Mouse (Mus musculus): ENCODE data around the gene Gm853. TPM values are rescaled to one million over a fixed set of nuclear protein-coding genes. Genes with fewer than 3 reads are reported as not detected.

Gm853 gene
- polyA plus RNA-seq, 1 experiment from 2014 or later: not detected

- ATAC-seq (ENCODE audit: low read depth): no peak
- peak overlapping the region; percentile 69 for H3K9ac ChIP-seq (ENCODE audit: low read length)
- no peaks in the 10 kb centered on the region for H3K9me3 ChIP-seq (ENCODE audit: control insufficient read depth, low read length)
- H3K4me2 ChIP-seq (ENCODE audit: low read depth, low read length): peak overlapping the region; percentile 64
- H3K4me1 ChIP-seq (replicated peaks; ENCODE audit: control insufficient read depth, insufficient read depth, low read length): peaks cover 70% of the 10 kb centered on the region
- peak overlapping the region; percentile 91 for H3K27ac ChIP-seq (ENCODE audit: low read length)
- no peaks in the 10 kb centered on the region for H3K36me3 ChIP-seq (ENCODE audit: control insufficient read depth, insufficient read depth, low read length)
- H3K4me3 ChIP-seq (ENCODE audit: low read length): peak overlapping the region; percentile 50
- 22% methylated on average over 18 of the region's 19 CpGs for WGBS
- no peaks in the 10 kb centered on the region for H3K27me3 ChIP-seq (ENCODE audit: control insufficient read depth, insufficient read depth, low read depth, low read length)
Observed at GRCm38 (mm10) chr4:130173911-130174311, 48.3 kb downstream of the Gm853 start.

- H3K9ac ChIP-seq (ENCODE audit: low read length): peak overlapping the region; percentile 69
- no peaks in the 10 kb centered on the region for H3K9me3 ChIP-seq (ENCODE audit: control insufficient read depth, low read length)
- H3K27me3 ChIP-seq (ENCODE audit: control insufficient read depth, insufficient read depth, low read depth, low read length): no peaks in the 10 kb centered on the region
- H3K4me2 ChIP-seq (ENCODE audit: low read depth, low read length): peak overlapping the region; percentile 64
- WGBS: 56% methylated on average over 11 of the region's 11 CpGs
- H3K27ac ChIP-seq (ENCODE audit: low read length): peak overlapping the region; percentile 91
- H3K36me3 ChIP-seq (ENCODE audit: control insufficient read depth, insufficient read depth, low read length): no peaks in the 10 kb centered on the region
- H3K4me1 ChIP-seq (replicated peaks; ENCODE audit: control insufficient read depth, insufficient read depth, low read length): peaks cover 76% of the 10 kb centered on the region
- no peak for ATAC-seq (ENCODE audit: low read depth)
- H3K4me3 ChIP-seq (ENCODE audit: low read length): peak overlapping the region; percentile 50
Observed at GRCm38 (mm10) chr4:130173060-130173822, 49.0 kb downstream of the Gm853 start.

GRCm38 (mm10) chr4:130171951-130172765, 50.0 kb downstream of the Gm853 start:
- Histone ChIP-seq H3K36me3 (ENCODE audit: control insufficient read depth, insufficient read depth, low read length) (no peaks in the 10 kb centered on the region), H3K9me3 (ENCODE audit: control insufficient read depth, low read length) (no peaks in the 10 kb centered on the region), H3K4me1 (replicated peaks; ENCODE audit: control insufficient read depth, insufficient read depth, low read length) (peaks cover 79% of the 10 kb centered on the region), H3K4me2 (ENCODE audit: low read depth, low read length) (peak overlapping the region; percentile 43), H3K9ac (ENCODE audit: low read length) (peak overlapping the region; percentile 57), H3K4me3 (ENCODE audit: low read length) (peak overlapping the region; percentile 24), H3K27ac (ENCODE audit: low read length) (peak overlapping the region; percentile 91), H3K27me3 (ENCODE audit: control insufficient read depth, insufficient read depth, low read depth, low read length) (no peaks in the 10 kb centered on the region)
- ATAC-seq (ENCODE audit: low read depth): peak; percentile 14; the same call in 1 of the 2 replicates
- 21% methylated on average over 11 of the region's 11 CpGs for WGBS

- H3K27ac ChIP-seq (ENCODE audit: low read length): no peak overlapping the region
Observed at GRCm38 (mm10) chr4:130170362-130170761, 51.8 kb downstream of the Gm853 start.

GRCm38 (mm10) chr4:130169411-130169971, 52.7 kb downstream of the Gm853 start:
- Histone ChIP-seq H3K27me3 (ENCODE audit: control insufficient read depth, insufficient read depth, low read depth, low read length) (no peaks in the 10 kb centered on the region), H3K9ac (ENCODE audit: low read length) (no peak overlapping the region), H3K36me3 (ENCODE audit: control insufficient read depth, insufficient read depth, low read length) (0 out of 2 replicates have a peak, but pooled peaks cover 2% of the 10 kb centered on the region), H3K4me3 (ENCODE audit: low read length) (no peak overlapping the region), H3K4me1 (replicated peaks; ENCODE audit: control insufficient read depth, insufficient read depth, low read length) (peaks cover 63% of the 10 kb centered on the region), H3K4me2 (ENCODE audit: low read depth, low read length) (no peak overlapping the region), H3K9me3 (ENCODE audit: control insufficient read depth, low read length) (no peaks in the 10 kb centered on the region), H3K27ac (ENCODE audit: low read length) (no peak overlapping the region)
- ATAC-seq (ENCODE audit: low read depth): no peak
- 76% methylated on average over 16 of the region's 16 CpGs for WGBS

More at GRCm38 (mm10) chr4:130170362-130170761, 51.8 kb downstream of the Gm853 start:
- H3K4me2 ChIP-seq (ENCODE audit: low read depth, low read length): no peak overlapping the region
- ATAC-seq (ENCODE audit: low read depth): no peak
- no peaks in the 10 kb centered on the region for H3K9me3 ChIP-seq (ENCODE audit: control insufficient read depth, low read length)
- H3K4me3 ChIP-seq (ENCODE audit: low read length): no peak overlapping the region
- peaks cover 72% of the 10 kb centered on the region for H3K4me1 ChIP-seq (replicated peaks; ENCODE audit: control insufficient read depth, insufficient read depth, low read length)
- H3K36me3 ChIP-seq (ENCODE audit: control insufficient read depth, insufficient read depth, low read length): 0 out of 2 replicates have a peak, but pooled peaks cover 2% of the 10 kb centered on the region
- no peak overlapping the region for H3K9ac ChIP-seq (ENCODE audit: low read length)
- H3K27me3 ChIP-seq (ENCODE audit: control insufficient read depth, insufficient read depth, low read depth, low read length): no peaks in the 10 kb centered on the region
- WGBS: 75% methylated on average over 4 of the region's 4 CpGs

GRCm38 (mm10) chr4:130168280-130169183, 53.7 kb downstream of the Gm853 start:
- Histone ChIP-seq H3K36me3 (ENCODE audit: control insufficient read depth, insufficient read depth, low read length) (0 out of 2 replicates have a peak, but pooled peaks cover 2% of the 10 kb centered on the region), H3K4me3 (ENCODE audit: low read length) (no peak overlapping the region), H3K9me3 (ENCODE audit: control insufficient read depth, low read length) (no peaks in the 10 kb centered on the region), H3K27me3 (ENCODE audit: control insufficient read depth, insufficient read depth, low read depth, low read length) (no peaks in the 10 kb centered on the region), H3K4me1 (replicated peaks; ENCODE audit: control insufficient read depth, insufficient read depth, low read length) (peaks cover 60% of the 10 kb centered on the region), H3K9ac (ENCODE audit: low read length) (peak overlapping the region; percentile 44), H3K27ac (ENCODE audit: low read length) (peak overlapping the region; percentile 92), H3K4me2 (ENCODE audit: low read depth, low read length) (peak overlapping the region; percentile 37)
- WGBS: 30% methylated on average over 16 of the region's 16 CpGs
- ATAC-seq (ENCODE audit: low read depth): peak; percentile 77

GRCm38 (mm10) chr4:130167814-130168213, 54.4 kb downstream of the Gm853 start:
- H3K4me2 ChIP-seq (ENCODE audit: low read depth, low read length): peak overlapping the region; percentile 37
- H3K27ac ChIP-seq (ENCODE audit: low read length): peak overlapping the region; percentile 92
- ATAC-seq (ENCODE audit: low read depth): peak; percentile 29; the same call in 1 of the 2 replicates
- no peaks in the 10 kb centered on the region for H3K27me3 ChIP-seq (ENCODE audit: control insufficient read depth, insufficient read depth, low read depth, low read length)
- peak overlapping the region; percentile 5 for H3K9ac ChIP-seq (ENCODE audit: low read length)
- 0 out of 2 replicates have a peak, but pooled peaks cover 2% of the 10 kb centered on the region for H3K36me3 ChIP-seq (ENCODE audit: control insufficient read depth, insufficient read depth, low read length)
- H3K4me1 ChIP-seq (replicated peaks; ENCODE audit: control insufficient read depth, insufficient read depth, low read length): peaks cover 59% of the 10 kb centered on the region
- no peaks in the 10 kb centered on the region for H3K9me3 ChIP-seq (ENCODE audit: control insufficient read depth, low read length)
- WGBS: 30% methylated on average over 9 of the region's 9 CpGs
- H3K4me3 ChIP-seq (ENCODE audit: low read length): peak overlapping the region; percentile 18; the same call in 1 of the 2 replicates

GRCm38 (mm10) chr4:130167321-130167720, 54.9 kb downstream of the Gm853 start:
- H3K4me2 ChIP-seq (ENCODE audit: low read depth, low read length): peak overlapping the region; percentile 37
- H3K9me3 ChIP-seq (ENCODE audit: control insufficient read depth, low read length): no peaks in the 10 kb centered on the region
- H3K36me3 ChIP-seq (ENCODE audit: control insufficient read depth, insufficient read depth, low read length): 0 out of 2 replicates have a peak, but pooled peaks cover 2% of the 10 kb centered on the region
- peaks cover 57% of the 10 kb centered on the region for H3K4me1 ChIP-seq (replicated peaks; ENCODE audit: control insufficient read depth, insufficient read depth, low read length)
- WGBS: 55% methylated on average over 22 of the region's 22 CpGs
- H3K4me3 ChIP-seq (ENCODE audit: low read length): peak overlapping the region; percentile 18; the same call in 1 of the 2 replicates
- H3K27me3 ChIP-seq (ENCODE audit: control insufficient read depth, insufficient read depth, low read depth, low read length): no peaks in the 10 kb centered on the region
- H3K9ac ChIP-seq (ENCODE audit: low read length): peak overlapping the region; percentile 5; the same call in 1 of the 2 replicates
- ATAC-seq (ENCODE audit: low read depth): no peak
- H3K27ac ChIP-seq (ENCODE audit: low read length): peak overlapping the region; percentile 92
